8 mouse cellular contexts compared by ENCODE assay signal in genomic region chr15:97765090-97765794, GRCm38 (mm10). TPM values are rescaled to one million over a fixed set of nuclear protein-coding genes. Genes with fewer than 3 reads are reported as not detected.
DNase-seq lines count a peak whose midpoint lies in the region; ATAC-seq and TF ChIP-seq lines count a peak whose summit lies in the region.

No protein-coding gene starts in this region.

- ATAC-seq in hindbrain, embryonic 14.5 days (ENCODE audit: low FRiP score), result no peak
- ATAC-seq in lung, embryonic 15.5 days (ENCODE audit: borderline replicate concordance, extremely low read depth, low FRiP score, low TSS enrichment), result no peak

- H3K4me1 ChIP-seq in E14TG2a.4 (replicated peaks; ENCODE audit: low read depth, low read length), result peaks cover 70% of the 10 kb centered on the region
- H3K4me1 ChIP-seq in cortical plate, adult 2 months (ENCODE audit: control insufficient read depth, insufficient read depth, low read length), result no peaks in the 10 kb centered on the region; the same call in 1 of the 2 replicates
- H3K4me1 ChIP-seq in hindbrain, embryonic 14.5 days (replicated peaks; ENCODE audit: control insufficient read depth, insufficient read depth, low read length), result peaks cover 22% of the 10 kb centered on the region
- H3K4me1 ChIP-seq in lung, embryonic 15.5 days, result peaks cover 58% of the 10 kb centered on the region

- peaks cover 42% of the 10 kb centered on the region for H3K27me3 ChIP-seq in E14TG2a.4 (ENCODE audit: insufficient read depth, low read length)
- H3K27me3 ChIP-seq in hindbrain, embryonic 14.5 days (ENCODE audit: control insufficient read depth, insufficient read depth, low read length), result peaks cover 19% of the 10 kb centered on the region
- H3K27me3 ChIP-seq in lung, embryonic 15.5 days, result no peaks in the 10 kb centered on the region; the same call in 1 of the 2 replicates

- 30% methylated on average over 13 of the region's 13 CpGs for WGBS in hindbrain, embryonic 14.5 days
- 32% methylated on average over 13 of the region's 13 CpGs for WGBS in lung, embryonic 15.5 days

- H3K36me3 ChIP-seq in E14TG2a.4 (ENCODE audit: insufficient read depth, low read length), result peaks cover 4% of the 10 kb centered on the region
- no peaks in the 10 kb centered on the region for H3K36me3 ChIP-seq in hindbrain, embryonic 14.5 days (replicated peaks; ENCODE audit: control insufficient read depth, insufficient read depth)
- no peaks in the 10 kb centered on the region for H3K36me3 ChIP-seq in lung, embryonic 15.5 days

- DNase-seq in hindbrain, embryonic 14.5 days (ENCODE audit: low spot score), result no peak
- no peak for DNase-seq in ovary, postnatal 10 days (ENCODE audit: low spot score)
- no peak for DNase-seq in adrenal gland, postnatal 4 days (ENCODE audit: low spot score in 2 of 2)
- DNase-seq in embryo, embryonic 9.5 days (ENCODE audit: extremely low spot score), result no peak
- no peak for DNase-seq in frontal cortex, postnatal 14 days (ENCODE audit: low spot score in 2 of 2)

- peaks cover 12% of the 10 kb centered on the region for H3K9me3 ChIP-seq in E14TG2a.4 (ENCODE audit: low read length)
- no peaks in the 10 kb centered on the region for H3K9me3 ChIP-seq in hindbrain, embryonic 14.5 days (ENCODE audit: control insufficient read depth, low read length)
- no peaks in the 10 kb centered on the region for H3K9me3 ChIP-seq in lung, embryonic 15.5 days

- peak overlapping the region; percentile 86; the same call in 1 of the 2 replicates for H3K27ac ChIP-seq in cortical plate, adult 2 months (ENCODE audit: insufficient read depth, low read length)
- no peak overlapping the region for H3K27ac ChIP-seq in hindbrain, embryonic 14.5 days
- no peak overlapping the region for H3K27ac ChIP-seq in lung, embryonic 15.5 days

- TF ChIP-seq CTCF in E14TG2a.4 (conservative IDR thresholded peaks at IDR 0.05; ENCODE audit: low read length), result no peak
- TF ChIP-seq CTCF in cortical plate, adult 2 months (IDR thresholded peaks at IDR 0.05; ENCODE audit: extremely low read depth, insufficient read depth, low read length), result no peak

- TF ChIP-seq POLR2A in cortical plate, adult 2 months (IDR thresholded peaks at IDR 0.05; ENCODE audit: extremely low read depth, insufficient read depth, low read length), result no peak

- H3K9ac ChIP-seq in hindbrain, embryonic 14.5 days, result no peak overlapping the region
- H3K9ac ChIP-seq in lung, embryonic 15.5 days, result no peak overlapping the region

- peak overlapping the region; percentile 8 for H3K4me3 ChIP-seq in E14TG2a.4 (replicated peaks; ENCODE audit: low read length)
- peak overlapping the region; percentile 61 for H3K4me3 ChIP-seq in cortical plate, adult 2 months (ENCODE audit: insufficient read depth, low read length)
- no peak overlapping the region for H3K4me3 ChIP-seq in hindbrain, embryonic 14.5 days (replicated peaks; ENCODE audit: low read length)
- peak overlapping the region; percentile 51 for H3K4me3 ChIP-seq in lung, embryonic 15.5 days

- H3K4me2 ChIP-seq in hindbrain, embryonic 14.5 days (replicated peaks), result peak overlapping the region; percentile 83
- peak overlapping the region; percentile 81 for H3K4me2 ChIP-seq in lung, embryonic 15.5 days

RNA-seq across cellular contexts. Expression of gene Rapgef3, which starts 2.5 kb away (rescaled TPM):
- 40.2 and 45.9 TPM in 2 replicates for polyA plus RNA-seq in cortical plate, adult 2 months (2012; rRNA removed)
- polyA plus RNA-seq in hindbrain, embryonic 14.5 days (2014; fragmentation: Nextera tagmentation; extraction: Ambion mirVana), result 7.3 and 9.6 TPM in 2 replicates
- polyA plus RNA-seq in lung, embryonic 15.5 days (2015; fragmentation: Nextera tagmentation; extraction: Ambion mirVana), result 21.1 and 23.4 TPM in 2 replicates
- 10 to 100 TPM; 19.2 to 27.9 TPM for total RNA-seq in adrenal gland, postnatal 4 days (2021)

RNA-seq across cellular contexts. Expression of gene Slc48a1, which starts 13.1 kb away (rescaled TPM):
- polyA plus RNA-seq in cortical plate, adult 2 months (2012; rRNA removed), result 140 and 155 TPM in 2 replicates
- polyA plus RNA-seq in hindbrain, embryonic 14.5 days (2014; fragmentation: Nextera tagmentation; extraction: Ambion mirVana), result 92.6 and 101 TPM in 2 replicates
- polyA plus RNA-seq in lung, embryonic 15.5 days (2015; fragmentation: Nextera tagmentation; extraction: Ambion mirVana), result 38.7 and 42.2 TPM in 2 replicates
- total RNA-seq in adrenal gland, postnatal 4 days (2021), result 10 to 100 TPM; 83.0 to 91.7 TPM

RNA-seq across cellular contexts. Expression of gene Endou, which starts 34.1 kb away (rescaled TPM):
- polyA plus RNA-seq in cortical plate, adult 2 months (2012; rRNA removed), result 3.9 and 4.0 TPM in 2 replicates
- 0.20 and 0.31 TPM in 2 replicates for polyA plus RNA-seq in hindbrain, embryonic 14.5 days (2014; fragmentation: Nextera tagmentation; extraction: Ambion mirVana)
- 0.48 and 1.1 TPM in 2 replicates for polyA plus RNA-seq in lung, embryonic 15.5 days (2015; fragmentation: Nextera tagmentation; extraction: Ambion mirVana)
- 1 to 10 TPM in 1 of 2 experiments, under 1 TPM in 1; 0.95 to 1.1 TPM for total RNA-seq in adrenal gland, postnatal 4 days (2021)

RNA-seq across cellular contexts. Expression of gene Rpap3, which starts 59.6 kb away (rescaled TPM):
- polyA plus RNA-seq in cortical plate, adult 2 months (2012; rRNA removed), result 19.6 and 22.0 TPM in 2 replicates
- polyA plus RNA-seq in hindbrain, embryonic 14.5 days (2014; fragmentation: Nextera tagmentation; extraction: Ambion mirVana), result 42.1 and 45.6 TPM in 2 replicates
- polyA plus RNA-seq in lung, embryonic 15.5 days (2015; fragmentation: Nextera tagmentation; extraction: Ambion mirVana), result 24.6 and 25.5 TPM in 2 replicates
- 10 to 100 TPM; 25.6 to 26.9 TPM for total RNA-seq in adrenal gland, postnatal 4 days (2021)
